Mouse (Mus musculus) G1E (cell line): Measurements from ENCODE around the gene Wdr78. TPM values are rescaled to one million over a fixed set of nuclear protein-coding genes. Genes with fewer than 3 reads are reported as not detected.

ENCODE experiments used
- ATAC-seq: 2 replicates; pipeline ENCODE4 v1.8.0; 2016; ENCODE audit warnings: mild to moderate bottlenecking; ENCODE audit not compliant: insufficient number of reproducible peaks, poor library complexity, low FRiP score, severe bottlenecking; ENCODE audit errors: extremely low read depth
- DNase-seq: peaks from one replicate; pipeline ENCODE4 v3.0.0; 2012; ENCODE audit warnings: low spot score
- H3K27me3 ChIP-seq: 2 replicates; pipeline ENCODE4 v1.6.1; 2012; ENCODE audit warnings: mild to moderate bottlenecking, low read length, inconsistent platforms; ENCODE audit not compliant: insufficient read depth
- H3K36me3 ChIP-seq: replicated peaks from 2 replicates; pipeline ENCODE3; 2012; ENCODE audit warnings: mild to moderate bottlenecking, inconsistent platforms
- H3K4me1 ChIP-seq: 2 replicates; pipeline ENCODE4 v1.6.1; 2012; ENCODE audit warnings: low read depth, low read length, inconsistent platforms, mixed read lengths; ENCODE audit not compliant: insufficient read depth
- H3K4me3 ChIP-seq: 2 replicates; pipeline ENCODE4 v1.5.1; 2012; ENCODE audit warnings: low read depth, mild to moderate bottlenecking, inconsistent platforms, low read length, moderate library complexity, mixed read lengths
- H3K9me3 ChIP-seq: replicated peaks from 2 replicates; pipeline ENCODE4 v1.6.1; 2012; ENCODE audit warnings: inconsistent platforms
- CTCF ChIP-seq: IDR thresholded peaks from 2 replicates; pipeline ENCODE4 v1.5.1; 2012; ENCODE audit warnings: low read depth, low read length, inconsistent platforms, mixed read lengths
- GATA1 ChIP-seq: IDR thresholded peaks from 2 replicates; pipeline ENCODE4 v1.6.1; 2012; ENCODE audit warnings: borderline replicate concordance, low read length, inconsistent platforms, mixed read lengths
- GATA2 ChIP-seq: IDR thresholded peaks from 2 replicates; pipeline ENCODE4 v1.6.1; 2012; ENCODE audit warnings: low read depth, low read length, inconsistent platforms, borderline replicate concordance
- POLR2AphosphoS5 ChIP-seq: IDR thresholded peaks from 2 replicates; pipeline ENCODE4 v1.6.1; 2012; ENCODE audit warnings: low read depth, low read length, inconsistent platforms; ENCODE audit not compliant: insufficient replicate concordance
- TAL1 ChIP-seq: conservative IDR thresholded peaks from 2 replicates; pipeline ENCODE4 v1.6.1; 2012; ENCODE audit warnings: low read depth, low read length, inconsistent platforms, mixed read lengths
- polyA plus RNA-seq: library from polyadenylated mRNA; stranded (reverse); fragments of >175 nt; gene quantifications from 2 replicates; pipeline ENCODE4 v1.2.3, GENCODE M21; 2012
- total RNA-seq, 2 experiments: library from RNA; stranded (forward) in 1 of 2; stranded (reverse) in 1 of 2; fragments of 200-1000 nt in 1 of 2; fragments of >200 nt in 1 of 2; fragmentation: Nextera tagmentation in 1 of 2; gene quantifications; 2 replicates each; pipeline ENCODE4 v1.2.3; 2014 to 2017

Wdr78 gene
- 3.8 and 5.4 TPM in 2 replicates for total RNA-seq (2014; fragmentation: Nextera tagmentation)
- total RNA-seq (2017): 0.87 and 1.0 TPM in 2 replicates
- polyA plus RNA-seq: 0.59 and 0.81 TPM in 2 replicates

GRCm38 (mm10) chr4:103114184-103115111 is at the start of gene Wdr78, which contains the start of gene Mier1:
TSS of gene Wdr78 (minus strand) at chr4:103114555.
TSS of gene Mier1 (plus strand) at chr4:103114390.
- Histone ChIP-seq H3K27me3 (no peaks in the 10 kb centered on the region), H3K4me3 (peak within 1 kb of the TSS; percentile 96), H3K4me1 (peaks cover 37% of the 10 kb centered on the region), H3K36me3 (peaks cover 34% of the 10 kb centered on the region), H3K9me3 (no peaks in the 10 kb centered on the region)
- TF ChIP-seq POLR2AphosphoS5: no peak
- no peak for TF ChIP-seq GATA2
- TF ChIP-seq TAL1: no peak
- TF ChIP-seq CTCF: no peak
- no peak for TF ChIP-seq GATA1
- ATAC-seq: peak; percentile 96
- peak; percentile 99 for DNase-seq

- DNase-seq (no peak), ATAC-seq (no peak)
- peaks cover 78% of the 10 kb centered on the region for H3K36me3 ChIP-seq
Measured at GRCm38 (mm10) chr4:103158781-103159180, 44.4 kb upstream of the Wdr78 start.

GRCm38 (mm10) chr4:103151946-103152345 is 37.6 kb upstream of the Wdr78 start:
- H3K4me1 ChIP-seq: no peaks in the 10 kb centered on the region
- no peaks in the 10 kb centered on the region for H3K9me3 ChIP-seq
- H3K36me3 ChIP-seq: peaks cover 88% of the 10 kb centered on the region
- H3K4me3 ChIP-seq: no peak overlapping the region
- no peaks in the 10 kb centered on the region for H3K27me3 ChIP-seq
- DNase-seq (no peak), ATAC-seq (no peak)
- TF ChIP-seq POLR2AphosphoS5 (no peak), GATA2 (no peak), TAL1 (no peak), CTCF (no peak), GATA1 (no peak)

More at GRCm38 (mm10) chr4:103158781-103159180, 44.4 kb upstream of the Wdr78 start:
- H3K4me3 ChIP-seq: no peak overlapping the region
- H3K9me3 ChIP-seq: no peaks in the 10 kb centered on the region
- TF ChIP-seq CTCF (no peak), TAL1 (no peak), POLR2AphosphoS5 (no peak), GATA1 (no peak), GATA2 (no peak)
- H3K4me1 ChIP-seq: no peaks in the 10 kb centered on the region
- H3K27me3 ChIP-seq: no peaks in the 10 kb centered on the region

GRCm38 (mm10) chr4:103146339-103146738 is 32.0 kb upstream of the Wdr78 start:
- Histone ChIP-seq H3K36me3 (peaks cover 81% of the 10 kb centered on the region), H3K9me3 (no peaks in the 10 kb centered on the region), H3K4me1 (no peaks in the 10 kb centered on the region), H3K4me3 (no peak overlapping the region), H3K27me3 (no peaks in the 10 kb centered on the region)
- DNase-seq: no peak
- TF ChIP-seq GATA1 (no peak), GATA2 (no peak), TAL1 (no peak), POLR2AphosphoS5 (no peak), CTCF (no peak; the same call in 1 of the 2 replicates)
- no peak for ATAC-seq

GRCm38 (mm10) chr4:103136946-103137345 is 22.6 kb upstream of the Wdr78 start:
- H3K4me3 ChIP-seq: no peak overlapping the region
- peaks cover 4% of the 10 kb centered on the region for H3K4me1 ChIP-seq
- no peaks in the 10 kb centered on the region for H3K9me3 ChIP-seq
- no peaks in the 10 kb centered on the region for H3K27me3 ChIP-seq
- TF ChIP-seq POLR2AphosphoS5 (no peak), CTCF (no peak), GATA1 (no peak), TAL1 (no peak), GATA2 (no peak)
- H3K36me3 ChIP-seq: peaks cover 59% of the 10 kb centered on the region
- no peak for DNase-seq
- ATAC-seq: peak; percentile 58

GRCm38 (mm10) chr4:103126533-103126932 is 12.2 kb upstream of the Wdr78 start:
- Histone ChIP-seq H3K36me3 (peaks cover 30% of the 10 kb centered on the region), H3K4me1 (peaks cover 22% of the 10 kb centered on the region), H3K27me3 (no peaks in the 10 kb centered on the region), H3K4me3 (no peak overlapping the region), H3K9me3 (no peaks in the 10 kb centered on the region)
- ATAC-seq (no peak), DNase-seq (no peak)
- TF ChIP-seq TAL1 (no peak), POLR2AphosphoS5 (no peak), GATA1 (no peak), GATA2 (no peak), CTCF (no peak)
